Mouse (Mus musculus): Measurements from ENCODE around the gene Bckdha.

DNA sequence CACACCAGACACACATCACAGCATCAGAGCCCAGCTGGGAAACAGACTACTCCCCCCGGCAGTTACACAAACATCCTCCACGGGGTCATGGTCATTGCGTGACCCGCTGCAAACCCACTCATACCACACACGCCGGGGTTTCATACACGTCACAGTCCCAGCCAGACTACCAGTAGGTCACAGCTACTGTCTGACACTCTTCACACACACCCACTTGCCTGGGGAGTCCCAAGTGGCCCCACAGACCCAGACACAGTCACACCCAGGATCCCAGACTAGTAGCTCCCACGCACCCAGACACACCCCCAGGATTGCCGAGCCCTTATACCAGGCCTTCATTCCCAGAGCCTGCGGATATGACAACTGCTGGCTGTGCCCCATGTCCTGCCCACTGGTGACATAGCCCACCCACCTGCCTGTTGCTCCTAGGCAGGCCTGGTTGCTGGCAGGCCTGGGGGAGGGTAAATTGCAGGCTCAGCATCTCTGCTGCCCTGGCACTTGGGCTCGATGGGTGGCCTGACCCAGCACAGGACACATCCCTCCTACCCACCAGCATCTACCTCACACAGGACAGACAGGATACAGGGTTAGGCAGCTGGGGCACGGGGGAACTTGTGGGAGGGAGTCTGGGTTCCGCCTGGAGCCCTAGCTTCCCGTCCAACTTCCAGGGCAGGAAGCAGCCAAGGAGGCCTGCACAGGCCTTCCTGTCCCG lies 49.0 kb upstream of the Bckdha start:
- TF ChIP-seq CTCF (IDR thresholded peaks at IDR 0.05; ENCODE audit: extremely low read depth, insufficient read depth, low read length): no peak
- TF ChIP-seq POLR2A (IDR thresholded peaks at IDR 0.05; ENCODE audit: extremely low read depth, insufficient read depth, low read length): no peak

Measured in cortical plate, adult 2 months (tissue).